ENCODE assay signal across 8 mouse cellular contexts in the genomic region with DNA sequence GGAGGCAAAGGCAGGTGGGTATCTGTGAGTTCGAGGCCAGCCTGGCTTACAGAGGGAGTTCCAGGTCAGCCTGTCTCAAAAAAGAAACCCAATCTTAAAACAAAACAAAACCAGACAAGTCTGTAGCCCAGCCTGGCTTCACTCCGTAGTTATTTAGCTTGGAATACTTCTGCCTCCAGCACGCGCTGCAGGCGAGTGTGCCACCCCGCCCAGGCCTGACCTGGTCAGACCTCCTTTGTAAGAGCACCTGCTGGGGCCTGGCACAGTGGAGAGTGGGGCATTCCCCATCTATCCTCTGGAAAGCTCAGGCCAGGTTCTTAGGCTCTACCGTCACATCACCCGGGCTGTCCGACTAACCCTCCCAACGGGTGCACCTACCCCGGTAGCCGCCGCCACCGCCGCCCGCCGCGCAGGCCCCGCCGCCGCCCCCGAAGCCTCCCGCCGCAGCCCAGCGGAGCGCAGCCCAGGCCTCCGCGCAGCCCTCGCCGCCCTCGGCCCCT. TPM values are rescaled to one million over a fixed set of nuclear protein-coding genes. Genes with fewer than 3 reads are reported as not detected.
A peak's percentile ranks its signal among the peaks of the same experiment; 100 is the strongest.
DNase-seq lines count a peak whose midpoint lies in the region; ATAC-seq lines count a peak whose summit lies in the region.

No protein-coding gene starts in this region.

- H3K27ac ChIP-seq in midbrain, embryonic 15.5 days: no peak overlapping the region

- 2% methylated on average over 22 of the region's 31 CpGs for WGBS in midbrain, embryonic 15.5 days

- peaks cover 12% of the 10 kb centered on the region; the same call in 1 of the 2 replicates for H3K9me3 ChIP-seq in erythroblast, embryonic 14.5 days (ENCODE audit: control insufficient read depth, low read length)
- H3K9me3 ChIP-seq in midbrain, embryonic 15.5 days: no peaks in the 10 kb centered on the region

- no peaks in the 10 kb centered on the region for H3K36me3 ChIP-seq in erythroblast, embryonic 14.5 days (ENCODE audit: control insufficient read depth)
- no peaks in the 10 kb centered on the region for H3K36me3 ChIP-seq in midbrain, embryonic 15.5 days (replicated peaks)

- peak; percentile 7 for DNase-seq in urinary bladder, postnatal 14 days (ENCODE audit: low spot score)
- DNase-seq in urinary bladder, adult 18-20 months (ENCODE audit: low spot score in 2 of 2): no peak
- DNase-seq in induced T-regulatory cell, adult 2 months (ENCODE audit: low read depth): peak; percentile 21
- no peak for DNase-seq in right cerebral cortex, postnatal 10 days (ENCODE audit: low spot score in 2 of 2)
- DNase-seq in spleen, postnatal 10 days (ENCODE audit: low spot score in 2 of 2): no peak

- H3K4me2 ChIP-seq in midbrain, embryonic 15.5 days: peak overlapping the region; percentile 98

- peaks cover 8% of the 10 kb centered on the region for H3K4me1 ChIP-seq in erythroblast, embryonic 14.5 days (ENCODE audit: control insufficient read depth)
- peaks cover 15% of the 10 kb centered on the region for H3K4me1 ChIP-seq in midbrain, embryonic 15.5 days

- peak overlapping the region; percentile 42 for H3K4me3 ChIP-seq in erythroblast, embryonic 14.5 days (replicated peaks)
- H3K4me3 ChIP-seq in midbrain, embryonic 15.5 days: peak overlapping the region; percentile 67

- no peak for ATAC-seq in erythroblast, adult 5-6 weeks (replicated peaks; ENCODE audit: low FRiP score, poor library complexity, severe bottlenecking)
- ATAC-seq in midbrain, embryonic 15.5 days (replicated peaks): peak; percentile 69

- H3K9ac ChIP-seq in midbrain, embryonic 15.5 days: peak overlapping the region; percentile 50

- H3K27me3 ChIP-seq in erythroblast, embryonic 14.5 days (ENCODE audit: control insufficient read depth): peaks cover 95% of the 10 kb centered on the region
- H3K27me3 ChIP-seq in midbrain, embryonic 15.5 days (replicated peaks): peaks cover 38% of the 10 kb centered on the region

RNA-seq across cellular contexts. Expression of gene Ltk, which starts 2.6 kb away (rescaled TPM):
- polyA plus RNA-seq in erythroblast, embryonic 14.5 days (2012): not detected in 2 replicates
- total RNA-seq in erythroblast, adult 5-6 weeks (2015; ENCODE audit: low replicate concordance): not detected in 2 replicates
- total RNA-seq in erythroblast, adult 5-6 weeks (2017; ENCODE audit: low replicate concordance): not detected in 2 replicates
- 2.2 and 3.5 TPM in 2 replicates for polyA plus RNA-seq in midbrain, embryonic 15.5 days (2015; fragmentation: Nextera tagmentation; extraction: Ambion mirVana)

RNA-seq across cellular contexts. Expression of gene Itpka, which starts 15.5 kb away (rescaled TPM):
- polyA plus RNA-seq in erythroblast, embryonic 14.5 days (2012): 0.05 and 0.06 TPM in 2 replicates
- total RNA-seq in erythroblast, adult 5-6 weeks (2015; ENCODE audit: low replicate concordance): not detected in 2 replicates
- total RNA-seq in erythroblast, adult 5-6 weeks (2017; ENCODE audit: low replicate concordance): not detected in 2 replicates
- polyA plus RNA-seq in midbrain, embryonic 15.5 days (2015; fragmentation: Nextera tagmentation; extraction: Ambion mirVana): 0.11 and 0.18 TPM in 2 replicates

RNA-seq across cellular contexts. Expression of gene Rpap1, which starts 29.7 kb away (rescaled TPM):
- polyA plus RNA-seq in erythroblast, embryonic 14.5 days (2012): 0.74 and 0.80 TPM in 2 replicates
- 1.3 and 2.7 TPM in 2 replicates for total RNA-seq in erythroblast, adult 5-6 weeks (2015; ENCODE audit: low replicate concordance)
- total RNA-seq in erythroblast, adult 5-6 weeks (2017; ENCODE audit: low replicate concordance): 0.51 and 0.84 TPM in 2 replicates
- 21.3 and 21.6 TPM in 2 replicates for polyA plus RNA-seq in midbrain, embryonic 15.5 days (2015; fragmentation: Nextera tagmentation; extraction: Ambion mirVana)

RNA-seq across cellular contexts. Expression of gene Tyro3, which starts 39.9 kb away (rescaled TPM):
- 0.01 TPM in 1 of 2 replicates, not detected in the other for polyA plus RNA-seq in erythroblast, embryonic 14.5 days (2012)
- total RNA-seq in erythroblast, adult 5-6 weeks (2015; ENCODE audit: low replicate concordance): not detected in 2 replicates
- not detected in 2 replicates for total RNA-seq in erythroblast, adult 5-6 weeks (2017; ENCODE audit: low replicate concordance)
- polyA plus RNA-seq in midbrain, embryonic 15.5 days (2015; fragmentation: Nextera tagmentation; extraction: Ambion mirVana): 20.3 and 22.2 TPM in 2 replicates

Comparison
In these comparisons a context has a peak if more than half of its experiments do, and no peak if none do; other contexts are left out.
1. DNase-seq: peak in urinary bladder, postnatal 14 days (single experiment) and induced T-regulatory cell, adult 2 months (single experiment); none in urinary bladder, adult 18-20 months (0 of 2), right cerebral cortex, postnatal 10 days (0 of 2) and spleen, postnatal 10 days (0 of 2).
2. RNA of gene Rpap1, which starts 29.7 kb away (polyA plus RNA-seq): 21.3 to 21.6 TPM in midbrain, embryonic 15.5 days; 0.74 to 0.80 TPM in erythroblast, embryonic 14.5 days; every median in the first group is over 10 times any median in the second.